Mouse (Mus musculus): ENCODE measurements around the gene Smim5. TPM values are rescaled to one million over a fixed set of nuclear protein-coding genes. Genes with fewer than 3 reads are reported as not detected.
A peak's percentile ranks its signal among the peaks of the same experiment; 100 is the strongest.

The Smim5 gene
- polyA plus RNA-seq, 1 experiment from 2014 or later = 2.0 TPM

- ATAC-seq (ENCODE audit: insufficient read depth, low FRiP score, low TSS enrichment) = no peak
- Histone ChIP-seq H3K27me3 (ENCODE audit: control insufficient read depth, insufficient read depth, low read length) (no peaks in the 10 kb centered on the region), H3K9me3 (ENCODE audit: control insufficient read depth, low read length) (no peaks in the 10 kb centered on the region)
These were observed 983 bp downstream of the Smim5 start for GRCm38 (mm10) chr11:115900561-115901337.

GRCm38 (mm10) chr11:115901338-115902161 is 1.8 kb downstream of the Smim5 start:
- no peaks in the 10 kb centered on the region for H3K27me3 ChIP-seq (ENCODE audit: control insufficient read depth, insufficient read depth, low read length)
- ATAC-seq (ENCODE audit: insufficient read depth, low FRiP score, low TSS enrichment) (no peak), DNase-seq (ENCODE audit: low spot score) (no peak)
- 87% methylated on average over 9 of the region's 9 CpGs for WGBS
- H3K36me3 ChIP-seq (ENCODE audit: control insufficient read depth, insufficient read depth, low read length) = no peaks in the 10 kb centered on the region
- no peaks in the 10 kb centered on the region for H3K9me3 ChIP-seq (ENCODE audit: control insufficient read depth, low read length)
- no peak overlapping the region for H3K27ac ChIP-seq (ENCODE audit: low read depth, low read length)
- H3K4me1 ChIP-seq (ENCODE audit: control insufficient read depth, insufficient read depth, low read length) = peaks cover 9% of the 10 kb centered on the region
- no peak overlapping the region for H3K9ac ChIP-seq (ENCODE audit: low read length)
- H3K4me3 ChIP-seq (ENCODE audit: low read depth, low read length) = no peak overlapping the region
- no peak overlapping the region for H3K4me2 ChIP-seq (ENCODE audit: low read depth)

More at GRCm38 (mm10) chr11:115900561-115901337, 983 bp downstream of the Smim5 start:
- WGBS = 70% methylated on average over 8 of the region's 8 CpGs
- no peak overlapping the region for H3K9ac ChIP-seq (ENCODE audit: low read length)
- H3K27ac ChIP-seq (ENCODE audit: low read depth, low read length) = no peak overlapping the region
- peaks cover 9% of the 10 kb centered on the region for H3K4me1 ChIP-seq (ENCODE audit: control insufficient read depth, insufficient read depth, low read length)
- H3K36me3 ChIP-seq (ENCODE audit: control insufficient read depth, insufficient read depth, low read length) = no peaks in the 10 kb centered on the region
- DNase-seq (ENCODE audit: low spot score) = no peak
- H3K4me2 ChIP-seq (ENCODE audit: low read depth) = no peak overlapping the region
- no peak overlapping the region for H3K4me3 ChIP-seq (ENCODE audit: low read depth, low read length)

GRCm38 (mm10) chr11:115902177-115902576 is 2.4 kb downstream of the Smim5 start:
- Histone ChIP-seq H3K27ac (ENCODE audit: low read depth, low read length) (no peak overlapping the region), H3K9ac (ENCODE audit: low read length) (no peak overlapping the region), H3K9me3 (ENCODE audit: control insufficient read depth, low read length) (no peaks in the 10 kb centered on the region), H3K36me3 (ENCODE audit: control insufficient read depth, insufficient read depth, low read length) (no peaks in the 10 kb centered on the region), H3K4me1 (ENCODE audit: control insufficient read depth, insufficient read depth, low read length) (peaks cover 9% of the 10 kb centered on the region), H3K27me3 (ENCODE audit: control insufficient read depth, insufficient read depth, low read length) (no peaks in the 10 kb centered on the region), H3K4me2 (ENCODE audit: low read depth) (no peak overlapping the region), H3K4me3 (ENCODE audit: low read depth, low read length) (no peak overlapping the region)
- ATAC-seq (ENCODE audit: insufficient read depth, low FRiP score, low TSS enrichment) (no peak), DNase-seq (ENCODE audit: low spot score) (no peak)
- WGBS = 85% methylated on average over 5 of the region's 5 CpGs

- DNase-seq (ENCODE audit: low spot score) = no peak
- Histone ChIP-seq H3K27ac (ENCODE audit: low read depth, low read length) (no peak overlapping the region), H3K4me3 (ENCODE audit: low read depth, low read length) (no peak overlapping the region), H3K36me3 (ENCODE audit: control insufficient read depth, insufficient read depth, low read length) (no peaks in the 10 kb centered on the region), H3K4me2 (ENCODE audit: low read depth) (no peak overlapping the region), H3K9me3 (ENCODE audit: control insufficient read depth, low read length) (no peaks in the 10 kb centered on the region), H3K4me1 (ENCODE audit: control insufficient read depth, insufficient read depth, low read length) (peaks cover 9% of the 10 kb centered on the region), H3K9ac (ENCODE audit: low read length) (no peak overlapping the region), H3K27me3 (ENCODE audit: control insufficient read depth, insufficient read depth, low read length) (no peaks in the 10 kb centered on the region)
- WGBS = 76% methylated on average over 1 of the region's 1 CpGs
- ATAC-seq (ENCODE audit: insufficient read depth, low FRiP score, low TSS enrichment) = no peak
These were observed 3.1 kb downstream of the Smim5 start for GRCm38 (mm10) chr11:115902831-115903230.

GRCm38 (mm10) chr11:115903384-115904230 is 3.8 kb downstream of the Smim5 start:
- H3K4me3 ChIP-seq (ENCODE audit: low read depth, low read length) = no peak overlapping the region
- DNase-seq (ENCODE audit: low spot score) (no peak), ATAC-seq (ENCODE audit: insufficient read depth, low FRiP score, low TSS enrichment) (no peak)
- no peak overlapping the region for H3K9ac ChIP-seq (ENCODE audit: low read length)
- peaks cover 7% of the 10 kb centered on the region for H3K4me1 ChIP-seq (ENCODE audit: control insufficient read depth, insufficient read depth, low read length)
- 75% methylated on average over 11 of the region's 11 CpGs for WGBS
- no peaks in the 10 kb centered on the region for H3K36me3 ChIP-seq (ENCODE audit: control insufficient read depth, insufficient read depth, low read length)
- H3K27ac ChIP-seq (ENCODE audit: low read depth, low read length) = no peak overlapping the region
- no peak overlapping the region for H3K4me2 ChIP-seq (ENCODE audit: low read depth)
- H3K27me3 ChIP-seq (ENCODE audit: control insufficient read depth, insufficient read depth, low read length) = no peaks in the 10 kb centered on the region
- no peaks in the 10 kb centered on the region for H3K9me3 ChIP-seq (ENCODE audit: control insufficient read depth, low read length)

GRCm38 (mm10) chr11:115904231-115904955 is 4.6 kb downstream of the Smim5 start:
- 84% methylated on average over 8 of the region's 8 CpGs for WGBS
- H3K27ac ChIP-seq (ENCODE audit: low read depth, low read length) = no peak overlapping the region
- peaks cover 7% of the 10 kb centered on the region for H3K4me1 ChIP-seq (ENCODE audit: control insufficient read depth, insufficient read depth, low read length)

GRCm38 (mm10) chr11:115904956-115905790 is 5.4 kb downstream of the Smim5 start:
- DNase-seq (ENCODE audit: low spot score) (no peak), ATAC-seq (ENCODE audit: insufficient read depth, low FRiP score, low TSS enrichment) (no peak)
- Histone ChIP-seq H3K4me3 (ENCODE audit: low read depth, low read length) (no peak overlapping the region), H3K9me3 (ENCODE audit: control insufficient read depth, low read length) (no peaks in the 10 kb centered on the region), H3K9ac (ENCODE audit: low read length) (peak overlapping the region; percentile 4; the same call in 1 of the 2 replicates), H3K36me3 (ENCODE audit: control insufficient read depth, insufficient read depth, low read length) (no peaks in the 10 kb centered on the region), H3K4me1 (ENCODE audit: control insufficient read depth, insufficient read depth, low read length) (peaks cover 4% of the 10 kb centered on the region), H3K27ac (ENCODE audit: low read depth, low read length) (no peak overlapping the region), H3K27me3 (ENCODE audit: control insufficient read depth, insufficient read depth, low read length) (no peaks in the 10 kb centered on the region), H3K4me2 (ENCODE audit: low read depth) (no peak overlapping the region)
- 64% methylated on average over 16 of the region's 16 CpGs for WGBS

More at GRCm38 (mm10) chr11:115904231-115904955, 4.6 kb downstream of the Smim5 start:
- Histone ChIP-seq H3K9ac (ENCODE audit: low read length) (no peak overlapping the region; the same call in 1 of the 2 replicates), H3K4me3 (ENCODE audit: low read depth, low read length) (no peak overlapping the region), H3K4me2 (ENCODE audit: low read depth) (no peak overlapping the region), H3K36me3 (ENCODE audit: control insufficient read depth, insufficient read depth, low read length) (no peaks in the 10 kb centered on the region), H3K9me3 (ENCODE audit: control insufficient read depth, low read length) (no peaks in the 10 kb centered on the region), H3K27me3 (ENCODE audit: control insufficient read depth, insufficient read depth, low read length) (no peaks in the 10 kb centered on the region)
- DNase-seq (ENCODE audit: low spot score) (no peak), ATAC-seq (ENCODE audit: insufficient read depth, low FRiP score, low TSS enrichment) (no peak)

All from neural tube, embryonic 11.5 days (tissue).